Mouse (Mus musculus) forebrain, embryonic 16.5 days (tissue): Measurements from ENCODE around the gene Cdhr2. TPM values are rescaled to one million over a fixed set of nuclear protein-coding genes. Genes with fewer than 3 reads are reported as not detected.

Experiments
- ATAC-seq: fragments of 200-750 bp; cut with Nextera tagmentation; 2 replicates; pipeline ENCODE4 v1.8.0; 2017; ENCODE audit warnings: mild to moderate bottlenecking, moderate library complexity
- H3K27ac ChIP-seq: fragments of 300-500 bp; sonication (generic); 2 replicates; pipeline ENCODE4 v1.5.1; 2014; ENCODE audit warnings: low read length, control low read depth
- H3K27me3 ChIP-seq: fragments of 300-500 bp; sonication (generic); replicated peaks from 2 replicates; pipeline ENCODE4 v1.6.1; 2014; ENCODE audit warnings: low read length; ENCODE audit not compliant: control insufficient read depth, insufficient read depth
- H3K36me3 ChIP-seq: fragments of 300-500 bp; sonication (generic); 2 replicates; pipeline ENCODE4 v1.6.1; 2014; ENCODE audit not compliant: control insufficient read depth, insufficient read depth
- H3K4me1 ChIP-seq: fragments of 300-500 bp; sonication (generic); replicated peaks from 2 replicates; pipeline ENCODE4 v1.6.1; 2014; ENCODE audit warnings: low read length; ENCODE audit not compliant: control insufficient read depth, insufficient read depth
- H3K4me2 ChIP-seq: fragments of 300-500 bp; sonication (generic); 2 replicates; pipeline ENCODE4 v1.6.1; 2014; ENCODE audit warnings: mild to moderate bottlenecking, low read length, control low read depth
- H3K4me3 ChIP-seq: fragments of 300-500 bp; sonication (generic); replicated peaks from 2 replicates; pipeline ENCODE4 v1.5.1; 2014; ENCODE audit warnings: mild to moderate bottlenecking, low read length, control low read depth
- H3K9ac ChIP-seq: fragments of 300-500 bp; sonication (generic); replicated peaks from 2 replicates; pipeline ENCODE4 v1.6.1; 2014; ENCODE audit warnings: low read depth, low read length, control low read depth
- H3K9me3 ChIP-seq: fragments of 300-500 bp; sonication (generic); 2 replicates; pipeline ENCODE4 v1.6.1; 2016; ENCODE audit warnings: low read length; ENCODE audit not compliant: control insufficient read depth
- WGBS: fragments of 180-500 bp; shearing (Covaris S2); extraction: QIAGEN DNeasy Blood & Tissue Kit; methylation state at CpG from one replicate; pipeline ENCODE4 v1.1.7; 2014; 5-methylcytosine and 5-hydroxymethylcytosine counted together
- polyA plus RNA-seq: library from polyadenylated mRNA; unstranded; fragments of >200 nt; fragmentation: Nextera tagmentation; extraction: Ambion mirVana; gene quantifications from 2 replicates; pipeline ENCODE4 v1.2.1, GENCODE M21; 2015

Gene Cdhr2
- polyA plus RNA-seq = 0.16 and 0.25 TPM in 2 replicates

GRCm38 (mm10) chr13:54701243-54701642 lies at the start of gene Cdhr2:
Cdhr2 (plus strand) TSS chr13:54701461.
- H3K4me2 ChIP-seq = no peak within 1 kb of the TSS
- H3K36me3 ChIP-seq = no peaks in the 10 kb centered on the region
- no peak within 1 kb of the TSS for H3K9ac ChIP-seq
- H3K27me3 ChIP-seq = 0 out of 2 replicates have a peak, but pooled peaks cover 2% of the 10 kb centered on the region
- no peak within 1 kb of the TSS for H3K27ac ChIP-seq
- no peak for ATAC-seq
- no peak within 1 kb of the TSS for H3K4me3 ChIP-seq
- 71% methylated on average over 5 of the region's 5 CpGs for WGBS
- no peaks in the 10 kb centered on the region for H3K9me3 ChIP-seq
- H3K4me1 ChIP-seq = no peaks in the 10 kb centered on the region

GRCm38 (mm10) chr13:54660877-54661276 lies 40.4 kb upstream of the Cdhr2 start:
- H3K27me3 ChIP-seq = no peaks in the 10 kb centered on the region
- peaks cover 31% of the 10 kb centered on the region for H3K36me3 ChIP-seq
- 51% methylated on average over 5 of the region's 5 CpGs for WGBS
- no peak for ATAC-seq
- no peaks in the 10 kb centered on the region for H3K9me3 ChIP-seq
- no peak overlapping the region for H3K4me3 ChIP-seq
- H3K27ac ChIP-seq = no peak overlapping the region
- no peak overlapping the region for H3K9ac ChIP-seq
- no peak overlapping the region for H3K4me2 ChIP-seq
- no peaks in the 10 kb centered on the region for H3K4me1 ChIP-seq

- H3K9ac ChIP-seq = no peak overlapping the region
- WGBS = 85% methylated on average over 12 of the region's 12 CpGs
- H3K36me3 ChIP-seq = peaks cover 26% of the 10 kb centered on the region
Observed at GRCm38 (mm10) chr13:54661358-54661757, 39.9 kb upstream of the Cdhr2 start.

GRCm38 (mm10) chr13:54663999-54664398 lies 37.3 kb upstream of the Cdhr2 start:
- H3K4me1 ChIP-seq = no peaks in the 10 kb centered on the region
- H3K9me3 ChIP-seq = no peaks in the 10 kb centered on the region
- H3K9ac ChIP-seq = no peak overlapping the region
- H3K27ac ChIP-seq = no peak overlapping the region
- peaks cover 16% of the 10 kb centered on the region for H3K36me3 ChIP-seq
- no peaks in the 10 kb centered on the region for H3K27me3 ChIP-seq
- H3K4me3 ChIP-seq = no peak overlapping the region
- WGBS = 88% methylated on average over 4 of the region's 4 CpGs
- no peak overlapping the region for H3K4me2 ChIP-seq
- ATAC-seq = no peak

More at GRCm38 (mm10) chr13:54661358-54661757, 39.9 kb upstream of the Cdhr2 start:
- H3K4me1 ChIP-seq = no peaks in the 10 kb centered on the region
- no peaks in the 10 kb centered on the region for H3K9me3 ChIP-seq
- H3K27ac ChIP-seq = no peak overlapping the region
- ATAC-seq = no peak
- no peak overlapping the region for H3K4me3 ChIP-seq
- no peak overlapping the region for H3K4me2 ChIP-seq
- no peaks in the 10 kb centered on the region for H3K27me3 ChIP-seq

GRCm38 (mm10) chr13:54664509-54664908 lies 36.8 kb upstream of the Cdhr2 start:
- Histone ChIP-seq H3K36me3 (peaks cover 16% of the 10 kb centered on the region), H3K4me1 (no peaks in the 10 kb centered on the region), H3K4me3 (no peak overlapping the region), H3K27me3 (no peaks in the 10 kb centered on the region), H3K9me3 (no peaks in the 10 kb centered on the region), H3K27ac (no peak overlapping the region), H3K4me2 (no peak overlapping the region), H3K9ac (no peak overlapping the region)
- 89% methylated on average over 1 of the region's 1 CpGs for WGBS
- ATAC-seq = no peak

GRCm38 (mm10) chr13:54665062-54665461 lies 36.2 kb upstream of the Cdhr2 start:
- no peak for ATAC-seq
- Histone ChIP-seq H3K27ac (no peak overlapping the region), H3K4me1 (no peaks in the 10 kb centered on the region), H3K4me3 (no peak overlapping the region), H3K36me3 (peaks cover 16% of the 10 kb centered on the region), H3K4me2 (no peak overlapping the region), H3K27me3 (no peaks in the 10 kb centered on the region), H3K9ac (no peak overlapping the region), H3K9me3 (no peaks in the 10 kb centered on the region)
- 92% methylated on average over 7 of the region's 7 CpGs for WGBS

GRCm38 (mm10) chr13:54670491-54670890 lies 30.8 kb upstream of the Cdhr2 start:
- Histone ChIP-seq H3K36me3 (no peaks in the 10 kb centered on the region), H3K27ac (no peak overlapping the region), H3K27me3 (no peaks in the 10 kb centered on the region), H3K9ac (no peak overlapping the region), H3K4me3 (no peak overlapping the region), H3K4me1 (no peaks in the 10 kb centered on the region), H3K4me2 (no peak overlapping the region), H3K9me3 (no peaks in the 10 kb centered on the region)
- ATAC-seq = no peak
- WGBS = 91% methylated on average over 2 of the region's 2 CpGs

- no peak for ATAC-seq
- Histone ChIP-seq H3K27ac (no peak overlapping the region), H3K4me1 (no peaks in the 10 kb centered on the region), H3K4me2 (no peak overlapping the region), H3K36me3 (peaks cover 15% of the 10 kb centered on the region), H3K9me3 (no peaks in the 10 kb centered on the region), H3K27me3 (no peaks in the 10 kb centered on the region), H3K9ac (no peak overlapping the region), H3K4me3 (no peak overlapping the region)
- 69% methylated on average over 11 of the region's 11 CpGs for WGBS
Observed at GRCm38 (mm10) chr13:54675895-54676590, 25.2 kb upstream of the Cdhr2 start.

GRCm38 (mm10) chr13:54678263-54678662 lies 23.0 kb upstream of the Cdhr2 start:
- Histone ChIP-seq H3K27me3 (no peaks in the 10 kb centered on the region), H3K4me1 (no peaks in the 10 kb centered on the region), H3K9ac (no peak overlapping the region), H3K36me3 (peaks cover 37% of the 10 kb centered on the region), H3K9me3 (no peaks in the 10 kb centered on the region), H3K4me2 (no peak overlapping the region), H3K27ac (no peak overlapping the region), H3K4me3 (no peak overlapping the region)
- no peak for ATAC-seq
- WGBS = 86% methylated on average over 4 of the region's 4 CpGs
